Mouse (Mus musculus) kidney, adult 2 months (tissue): Measurements from ENCODE around the gene Dctn2.

ENCODE experiments used
- CTCF ChIP-seq: fragments of 200-500 bp; conservative IDR thresholded peaks from 2 replicates; pipeline ENCODE4 v1.5.1; 2011; ENCODE audit warnings: low read depth, mild to moderate bottlenecking, control low read depth, low read length, moderate library complexity, mixed read lengths; ENCODE audit not compliant: insufficient read depth, insufficient read length
- POLR2A ChIP-seq: fragments of 200-500 bp; IDR thresholded peaks from one replicate; pipeline ENCODE4 v1.6.1; 2011; ENCODE audit warnings: low read depth, low read length, control low read depth

DNA sequence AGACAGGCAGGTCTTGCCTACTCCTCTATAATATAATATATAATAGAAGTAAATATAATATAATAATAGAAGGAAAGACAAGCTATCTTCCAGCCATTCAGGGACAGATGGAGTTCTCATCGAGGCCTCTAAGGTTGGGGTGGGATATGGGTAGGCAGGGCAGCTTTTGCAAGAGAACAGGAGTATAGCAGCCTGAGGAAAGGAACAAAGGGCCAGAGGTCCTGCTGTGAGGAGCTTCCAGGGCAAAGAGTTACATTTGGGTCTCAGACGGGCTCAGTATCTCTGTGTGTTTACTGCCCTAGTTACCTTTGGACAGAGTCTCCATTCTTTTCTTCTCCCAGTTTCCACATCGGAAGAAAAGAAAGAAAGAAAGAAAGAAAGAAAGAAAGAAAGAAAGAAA lies 2.5 kb upstream of the Dctn2 start:
- TF ChIP-seq POLR2A = no peak
- no peak for TF ChIP-seq CTCF
